8 mouse cellular contexts compared by ENCODE assay signal in genomic region chr9:103758930-103759695, GRCm38 (mm10). TPM values are rescaled to one million over a fixed set of nuclear protein-coding genes. Genes with fewer than 3 reads are reported as not detected.
DNase-seq lines count a peak whose midpoint lies in the region; ATAC-seq lines count a peak whose summit lies in the region.

No protein-coding gene starts in this region.

- DNase-seq in R1 (ENCODE audit: low read depth, low spot score): peak; percentile 85
- DNase-seq in cerebellum, adult 9-10 months: peak; percentile 96
- peak; percentile 68 to 81 for DNase-seq in frontal cortex, postnatal 10 days (ENCODE audit: low spot score in 2 of 2)
- DNase-seq in hindbrain, embryonic 11.5 days (ENCODE audit: low spot score): peak; percentile 87
- DNase-seq in layer of hippocampus, postnatal 36 days: peak; percentile 83 to 88
- DNase-seq in right cerebral cortex, postnatal 4 days: peak; percentile 85

- ATAC-seq in hindbrain, embryonic 11.5 days (ENCODE audit: low FRiP score): no peak
- ATAC-seq in megakaryocyte progenitor cell, adult 5-6 weeks (replicated peaks; ENCODE audit: poor library complexity): peak; percentile 90
- no peak for ATAC-seq in activated CD4-positive, CD25-positive, alpha-beta regulatory T cell, adult 4 months

- 25% methylated on average over 20 of the region's 20 CpGs for WGBS in hindbrain, embryonic 11.5 days

- H3K4me3 ChIP-seq in hindbrain, embryonic 11.5 days (ENCODE audit: low read depth, low read length): no peak overlapping the region

- H3K4me1 ChIP-seq in hindbrain, embryonic 11.5 days (replicated peaks; ENCODE audit: control insufficient read depth, insufficient read depth, low read length): no peaks in the 10 kb centered on the region

- H3K27me3 ChIP-seq in hindbrain, embryonic 11.5 days (ENCODE audit: control insufficient read depth, insufficient read depth, low read length): peaks cover 19% of the 10 kb centered on the region; the same call in 1 of the 2 replicates

- no peaks in the 10 kb centered on the region for H3K36me3 ChIP-seq in hindbrain, embryonic 11.5 days (ENCODE audit: control insufficient read depth, insufficient read depth, low read length)

- no peak overlapping the region for H3K27ac ChIP-seq in hindbrain, embryonic 11.5 days (ENCODE audit: low read depth, low read length)

- H3K9ac ChIP-seq in hindbrain, embryonic 11.5 days (ENCODE audit: low read depth, low read length): no peak overlapping the region

- H3K9me3 ChIP-seq in hindbrain, embryonic 11.5 days (ENCODE audit: control insufficient read depth, low read length): no peaks in the 10 kb centered on the region

- H3K4me2 ChIP-seq in hindbrain, embryonic 11.5 days (replicated peaks; ENCODE audit: low read depth, low read length): no peak overlapping the region

RNA-seq across cellular contexts. Expression of gene Tmem108, which starts 2.5 kb away (rescaled TPM):
- polyA plus RNA-seq in hindbrain, embryonic 11.5 days (2014; fragmentation: Nextera tagmentation; extraction: Ambion mirVana): 13.2 and 14.9 TPM in 2 replicates
- total RNA-seq in layer of hippocampus, postnatal 36 days (2021): 10 to 100 TPM; 36.7 to 44.1 TPM
- total RNA-seq in megakaryocyte progenitor cell, adult 5-6 weeks (2015): 0.37 and 0.73 TPM in 2 replicates
- 0.04 and 0.81 TPM in 2 replicates for total RNA-seq in megakaryocyte progenitor cell, adult 5-6 weeks (2017)
- polyA plus RNA-seq in activated CD4-positive, CD25-positive, alpha-beta regulatory T cell, adult 4 months (2017; shearing (Covaris generic)): 1 to 10 TPM in 1 of 2 experiments, under 1 TPM in 1; 0.87 to 1.2 TPM

Comparison
In these comparisons a context has a peak if more than half of its experiments do, and no peak if none do; other contexts are left out.
1. RNA of gene Tmem108, which starts 2.5 kb away (total RNA-seq): 36.7 to 44.1 TPM in layer of hippocampus, postnatal 36 days; 0.04 to 0.81 TPM in megakaryocyte progenitor cell, adult 5-6 weeks; every median in the first group is over 10 times any median in the second.
2. Peak in every context shown above with its lines, with median percentiles within 50 percentile points of each other: DNase-seq.